Mouse (Mus musculus) cerebellum, adult 2 months (tissue): ENCODE data around the gene Eno2.

Source experiments
- CTCF ChIP-seq: fragments of 200-500 bp; IDR thresholded peaks from 2 replicates; pipeline ENCODE4 v1.5.1; 2011; ENCODE audit warnings: low read depth, mild to moderate bottlenecking, control low read depth, low read length, moderate library complexity, borderline replicate concordance; ENCODE audit not compliant: insufficient read depth
- POLR2A ChIP-seq: fragments of 200-500 bp; IDR thresholded peaks from 2 replicates; pipeline ENCODE4 v1.6.1; 2011; ENCODE audit warnings: low read length, control low read depth, borderline replicate concordance; ENCODE audit not compliant: insufficient read depth

DNA sequence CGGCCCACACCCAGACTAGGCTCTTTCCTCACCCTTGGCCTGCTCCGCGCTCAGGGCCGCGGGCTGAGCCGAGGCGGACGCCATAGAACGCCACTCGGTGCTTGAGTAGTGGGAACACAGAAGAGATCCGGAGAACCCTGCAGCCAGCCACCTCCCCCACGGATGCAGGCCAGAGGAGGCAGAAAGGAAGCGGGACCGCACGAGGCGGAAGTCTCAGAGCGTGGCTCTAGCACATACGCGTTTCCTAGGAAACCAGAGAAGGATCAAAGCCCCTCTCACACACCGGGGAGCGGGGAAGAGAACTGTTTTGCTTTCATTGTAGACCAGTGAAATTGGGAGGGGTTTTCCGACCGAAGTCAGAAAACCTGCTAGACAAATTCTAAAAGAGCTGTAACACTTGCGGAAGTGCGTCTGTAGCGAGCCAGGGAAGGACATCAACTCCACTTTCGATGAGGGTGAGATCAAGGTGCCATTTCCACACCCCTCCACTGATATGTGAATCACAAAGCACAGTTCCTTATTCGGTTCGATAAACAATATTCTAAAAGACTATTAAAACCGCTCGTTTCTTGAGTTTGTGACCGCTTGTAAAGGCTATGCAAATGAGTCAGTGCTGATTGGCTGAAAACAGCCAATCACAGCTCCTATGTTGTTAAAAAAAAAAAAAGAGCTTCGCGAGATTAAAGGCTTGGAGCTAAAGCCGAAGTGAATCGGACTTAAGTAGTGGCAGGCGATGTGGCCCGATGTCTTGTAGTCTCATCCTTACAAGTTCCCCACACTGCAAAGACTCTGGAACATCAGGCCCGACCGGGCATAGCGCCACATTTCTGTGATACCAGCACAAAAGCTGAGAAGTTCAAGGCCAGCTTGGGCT, 28.3 kb downstream of the Eno2 start, which contains the start of gene Grcc10:
- TF ChIP-seq POLR2A = peak; percentile 90; the same call in 1 of the 2 replicates
- TF ChIP-seq CTCF = no peak
